Mouse (Mus musculus): ENCODE results near the gene Olfr652. TPM values are rescaled to one million over a fixed set of nuclear protein-coding genes. Genes with fewer than 3 reads are reported as not detected.

Olfr652 gene
- polyA plus RNA-seq (2015; fragmentation: Illumina TruSeq; extraction: RNeasy Lipid Tissue Mini Kit (QIAGEN cat#74804); ENCODE audit: low read depth, low replicate concordance): not detected

GRCm38 (mm10) chr7:104560601-104561000 lies at the start of gene Olfr652:
Gene Olfr652 (plus strand): TSS chr7:104560901.

GRCm38 (mm10) chr7:104549833-104550232 lies 10.9 kb upstream of the Olfr652 start, which contains the start of gene Olfr651:
Gene Olfr651 (plus strand): TSS chr7:104550133.

GRCm38 (mm10) chr7:104577014-104577413 lies 16.3 kb downstream of the Olfr652 start, which contains the start of gene Olfr653:
Gene Olfr653 (plus strand): TSS chr7:104577314.

GRCm38 (mm10) chr7:104586725-104587124 lies 26.0 kb downstream of the Olfr652 start, which contains the start of gene Olfr654:
Gene Olfr654 (plus strand): TSS chr7:104587025.

GRCm38 (mm10) chr7:104601679-104602078 lies 41.0 kb downstream of the Olfr652 start, which contains the start of gene Olfr655:
Gene Olfr655 (minus strand): TSS chr7:104601779.

GRCm38 (mm10) chr7:104613655-104614054 lies 53.0 kb downstream of the Olfr652 start, which contains the start of gene Olfr656:
Gene Olfr656 (plus strand): TSS chr7:104613955.

Other genes starting within 250 kb of the Olfr652 start
- gene Trim12a, start 245.4 kb upstream of the Olfr652 start, polyA plus RNA-seq (2015; fragmentation: Illumina TruSeq; extraction: RNeasy Lipid Tissue Mini Kit (QIAGEN cat#74804); ENCODE audit: low read depth, low replicate concordance): 5.5 TPM
- gene Trim34b, start 231.4 kb upstream of the Olfr652 start, polyA plus RNA-seq (2015; fragmentation: Illumina TruSeq; extraction: RNeasy Lipid Tissue Mini Kit (QIAGEN cat#74804); ENCODE audit: low read depth, low replicate concordance): not detected
- gene Trim12c, start 207.5 kb upstream of the Olfr652 start, polyA plus RNA-seq (2015; fragmentation: Illumina TruSeq; extraction: RNeasy Lipid Tissue Mini Kit (QIAGEN cat#74804); ENCODE audit: low read depth, low replicate concordance): 2.2 TPM
- gene Trim30b, start 191.0 kb upstream of the Olfr652 start, polyA plus RNA-seq (2015; fragmentation: Illumina TruSeq; extraction: RNeasy Lipid Tissue Mini Kit (QIAGEN cat#74804); ENCODE audit: low read depth, low replicate concordance): not detected
- not detected for gene Trim30c, start 160.1 kb upstream of the Olfr652 start, polyA plus RNA-seq (2015; fragmentation: Illumina TruSeq; extraction: RNeasy Lipid Tissue Mini Kit (QIAGEN cat#74804); ENCODE audit: low read depth, low replicate concordance)
- 1.9 TPM for gene Trim30a, start 95.7 kb upstream of the Olfr652 start, polyA plus RNA-seq (2015; fragmentation: Illumina TruSeq; extraction: RNeasy Lipid Tissue Mini Kit (QIAGEN cat#74804); ENCODE audit: low read depth, low replicate concordance)
- gene Trim30d, start 53.1 kb upstream of the Olfr652 start, polyA plus RNA-seq (2015; fragmentation: Illumina TruSeq; extraction: RNeasy Lipid Tissue Mini Kit (QIAGEN cat#74804); ENCODE audit: low read depth, low replicate concordance): 1.5 TPM
- gene Olfr651, start 10.8 kb upstream of the Olfr652 start, polyA plus RNA-seq (2015; fragmentation: Illumina TruSeq; extraction: RNeasy Lipid Tissue Mini Kit (QIAGEN cat#74804); ENCODE audit: low read depth, low replicate concordance): not detected
- gene Olfr653, start 16.4 kb downstream of the Olfr652 start, polyA plus RNA-seq (2015; fragmentation: Illumina TruSeq; extraction: RNeasy Lipid Tissue Mini Kit (QIAGEN cat#74804); ENCODE audit: low read depth, low replicate concordance): not detected
- gene Olfr654, start 26.1 kb downstream of the Olfr652 start, polyA plus RNA-seq (2015; fragmentation: Illumina TruSeq; extraction: RNeasy Lipid Tissue Mini Kit (QIAGEN cat#74804); ENCODE audit: low read depth, low replicate concordance): not detected
- not detected for gene Olfr655, start 40.9 kb downstream of the Olfr652 start, polyA plus RNA-seq (2015; fragmentation: Illumina TruSeq; extraction: RNeasy Lipid Tissue Mini Kit (QIAGEN cat#74804); ENCODE audit: low read depth, low replicate concordance)
- not detected for gene Olfr656, start 53.1 kb downstream of the Olfr652 start, polyA plus RNA-seq (2015; fragmentation: Illumina TruSeq; extraction: RNeasy Lipid Tissue Mini Kit (QIAGEN cat#74804); ENCODE audit: low read depth, low replicate concordance)
- gene Olfr657, start 63.9 kb downstream of the Olfr652 start, polyA plus RNA-seq (2015; fragmentation: Illumina TruSeq; extraction: RNeasy Lipid Tissue Mini Kit (QIAGEN cat#74804); ENCODE audit: low read depth, low replicate concordance): not detected
- gene Olfr658, start 86.4 kb downstream of the Olfr652 start, polyA plus RNA-seq (2015; fragmentation: Illumina TruSeq; extraction: RNeasy Lipid Tissue Mini Kit (QIAGEN cat#74804); ENCODE audit: low read depth, low replicate concordance): 0.19 TPM
- not detected for gene Olfr659, start 105.9 kb downstream of the Olfr652 start, polyA plus RNA-seq (2015; fragmentation: Illumina TruSeq; extraction: RNeasy Lipid Tissue Mini Kit (QIAGEN cat#74804); ENCODE audit: low read depth, low replicate concordance)
- not detected for gene Olfr661, start 125.6 kb downstream of the Olfr652 start, polyA plus RNA-seq (2015; fragmentation: Illumina TruSeq; extraction: RNeasy Lipid Tissue Mini Kit (QIAGEN cat#74804); ENCODE audit: low read depth, low replicate concordance)
- not detected for gene Usp17le, start 216.6 kb downstream of the Olfr652 start, polyA plus RNA-seq (2015; fragmentation: Illumina TruSeq; extraction: RNeasy Lipid Tissue Mini Kit (QIAGEN cat#74804); ENCODE audit: low read depth, low replicate concordance)